Mouse (Mus musculus) bone marrow, adult 2 months (tissue): ENCODE results near the gene Mapk10.

ENCODE experiments used
- CTCF ChIP-seq: fragments of 200-500 bp; IDR thresholded peaks from 2 replicates; pipeline ENCODE4 v1.5.1; 2011; ENCODE audit warnings: low read length, control low read depth; ENCODE audit not compliant: control insufficient read depth, insufficient read depth
- POLR2A ChIP-seq: fragments of 200-500 bp; IDR thresholded peaks from 2 replicates; pipeline ENCODE4 v1.6.1; 2011; ENCODE audit warnings: low read depth, mild to moderate bottlenecking, control low read depth, low read length, borderline replicate concordance; ENCODE audit not compliant: control insufficient read depth

DNA sequence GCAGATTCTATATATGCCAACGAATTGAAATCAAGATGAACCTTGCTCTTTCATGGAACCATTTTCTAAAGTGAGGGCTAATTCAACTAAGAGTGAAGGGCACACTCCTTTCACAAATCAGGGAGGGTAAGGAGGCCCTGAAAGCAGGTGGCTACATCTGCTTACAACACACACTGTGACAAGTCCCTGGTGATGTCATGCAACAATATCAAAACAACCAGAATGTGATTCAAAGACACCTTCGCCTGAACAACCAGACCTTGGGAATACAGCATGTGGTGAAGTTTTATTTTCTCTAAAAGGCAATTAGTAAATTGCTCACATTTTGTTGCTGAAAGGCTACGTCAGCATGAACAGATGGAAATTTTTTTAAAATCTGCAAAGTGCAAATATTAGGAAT lies 258.2 kb downstream of the Mapk10 start:
- no peak for TF ChIP-seq POLR2A
- no peak for TF ChIP-seq CTCF
